Mouse (Mus musculus) C2C12 (cell line): ENCODE results near the gene Tcp10a.
"Not testable (repeated sequence)": the region's sequence is repeated elsewhere in the genome, so short reads cannot be mapped to it uniquely, and the experiment has no call there.

Source experiments
- MAX ChIP-seq: IDR thresholded peaks from one replicate; pipeline ENCODE4 v1.6.1; 2011; ENCODE audit warnings: mild to moderate bottlenecking, control low read depth
- MYOD1 ChIP-seq: IDR thresholded peaks from one replicate; pipeline ENCODE4 v1.6.1; 2011; ENCODE audit warnings: low read depth; ENCODE audit not compliant: control insufficient read depth, insufficient read length

- not testable (repeated sequence) for TF ChIP-seq MAX, MYOD1
Observed at GRCm38 (mm10) chr17:7326415-7326814, 2.0 kb downstream of the Tcp10a start.
